Mouse (Mus musculus) embryonic fibroblast, embryonic 13.5 days (primary cell): ENCODE data around the gene Eef2.

Source experiments
- CTCF ChIP-seq: IDR thresholded peaks from 2 replicates; pipeline ENCODE4 v1.5.1; 2011; ENCODE audit warnings: mild to moderate bottlenecking, control low read depth, low read length, moderate library complexity, borderline replicate concordance; ENCODE audit not compliant: insufficient read depth
- POLR2A ChIP-seq: IDR thresholded peaks from 2 replicates; pipeline ENCODE4 v1.6.1; 2011; ENCODE audit warnings: low read depth, mild to moderate bottlenecking, control low read depth, low read length, moderate library complexity

DNA sequence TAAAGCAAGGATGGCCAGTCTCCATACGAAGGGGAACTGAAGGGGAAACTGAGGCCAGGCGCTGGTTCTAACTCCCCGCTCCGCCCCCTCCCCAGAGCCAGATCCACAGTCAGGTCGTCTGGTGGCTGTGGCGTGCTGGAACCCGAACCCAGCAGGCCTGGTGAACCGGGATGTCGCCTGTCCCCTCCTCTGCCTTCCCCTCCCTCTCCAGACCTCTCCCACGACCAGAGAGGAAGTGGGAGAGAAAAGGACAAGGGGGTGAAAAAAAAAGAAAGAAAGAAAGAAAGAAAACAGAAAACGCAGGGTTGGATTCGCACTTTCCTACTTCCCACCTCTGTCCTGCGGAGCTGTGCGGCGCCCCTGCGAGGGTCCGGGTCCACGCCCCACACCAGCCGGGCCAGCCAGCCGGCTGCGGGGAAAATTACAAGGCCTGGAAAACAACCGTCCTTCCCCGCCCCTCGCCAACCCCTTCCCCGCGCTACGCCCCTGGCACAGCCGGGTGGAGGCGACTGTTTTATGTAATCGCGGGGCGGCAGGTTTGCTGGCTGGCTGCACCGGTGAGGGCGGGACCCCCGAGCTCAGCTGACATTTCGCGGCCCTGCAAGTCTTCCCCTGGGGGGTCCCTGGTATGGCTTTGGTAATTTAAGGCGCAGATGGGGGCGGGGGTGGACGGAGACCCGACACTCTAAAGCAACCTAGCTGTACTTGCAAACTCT is 41.3 kb upstream of the Eef2 start, which contains the start of gene Zbtb7a:
- no peak for TF ChIP-seq CTCF
- no peak for TF ChIP-seq POLR2A
